Mouse (Mus musculus) cortical plate, adult 2 months (tissue): ENCODE measurements around the gene Zfp524. TPM values are rescaled to one million over a fixed set of nuclear protein-coding genes. Genes with fewer than 3 reads are reported as not detected.
A peak's percentile ranks its signal among the peaks of the same experiment; 100 is the strongest.
"Not testable (repeated sequence)": the region's sequence is repeated elsewhere in the genome, so short reads cannot be mapped to it uniquely, and the experiment has no call there.

Experiments used
- H3K27ac ChIP-seq: fragments of 200-500 bp; 2 replicates; pipeline ENCODE4 v1.5.1; 2012; ENCODE audit warnings: low read length, control low read depth, inconsistent platforms; ENCODE audit not compliant: insufficient read depth
- H3K4me1 ChIP-seq: fragments of 200-500 bp; 2 replicates; pipeline ENCODE4 v1.6.1; 2011; ENCODE audit warnings: low read length; ENCODE audit not compliant: control insufficient read depth, insufficient read depth
- H3K4me3 ChIP-seq: fragments of 200-500 bp; 2 replicates; pipeline ENCODE4 v1.5.1; 2011; ENCODE audit warnings: mild to moderate bottlenecking, low read length, control low read depth; ENCODE audit not compliant: insufficient read depth
- CTCF ChIP-seq: fragments of 200-500 bp; IDR thresholded peaks from 2 replicates; pipeline ENCODE4 v1.5.1; 2011; ENCODE audit warnings: mild to moderate bottlenecking, control low read depth, low read length; ENCODE audit not compliant: insufficient read depth; ENCODE audit errors: extremely low read depth
- POLR2A ChIP-seq: fragments of 200-500 bp; IDR thresholded peaks from 2 replicates; pipeline ENCODE4 v1.6.1; 2011; ENCODE audit warnings: mild to moderate bottlenecking, low read length, control low read depth; ENCODE audit not compliant: insufficient read depth; ENCODE audit errors: extremely low read depth
- polyA plus RNA-seq: library from polyadenylated mRNA; depleted of rRNA; stranded (reverse); fragments of >200 nt; gene quantifications from 2 replicates; pipeline ENCODE4 v1.2.3, GENCODE M21; 2012

Zfp524 gene
- polyA plus RNA-seq, 1 experiment, result 15.3 TPM

DNA sequence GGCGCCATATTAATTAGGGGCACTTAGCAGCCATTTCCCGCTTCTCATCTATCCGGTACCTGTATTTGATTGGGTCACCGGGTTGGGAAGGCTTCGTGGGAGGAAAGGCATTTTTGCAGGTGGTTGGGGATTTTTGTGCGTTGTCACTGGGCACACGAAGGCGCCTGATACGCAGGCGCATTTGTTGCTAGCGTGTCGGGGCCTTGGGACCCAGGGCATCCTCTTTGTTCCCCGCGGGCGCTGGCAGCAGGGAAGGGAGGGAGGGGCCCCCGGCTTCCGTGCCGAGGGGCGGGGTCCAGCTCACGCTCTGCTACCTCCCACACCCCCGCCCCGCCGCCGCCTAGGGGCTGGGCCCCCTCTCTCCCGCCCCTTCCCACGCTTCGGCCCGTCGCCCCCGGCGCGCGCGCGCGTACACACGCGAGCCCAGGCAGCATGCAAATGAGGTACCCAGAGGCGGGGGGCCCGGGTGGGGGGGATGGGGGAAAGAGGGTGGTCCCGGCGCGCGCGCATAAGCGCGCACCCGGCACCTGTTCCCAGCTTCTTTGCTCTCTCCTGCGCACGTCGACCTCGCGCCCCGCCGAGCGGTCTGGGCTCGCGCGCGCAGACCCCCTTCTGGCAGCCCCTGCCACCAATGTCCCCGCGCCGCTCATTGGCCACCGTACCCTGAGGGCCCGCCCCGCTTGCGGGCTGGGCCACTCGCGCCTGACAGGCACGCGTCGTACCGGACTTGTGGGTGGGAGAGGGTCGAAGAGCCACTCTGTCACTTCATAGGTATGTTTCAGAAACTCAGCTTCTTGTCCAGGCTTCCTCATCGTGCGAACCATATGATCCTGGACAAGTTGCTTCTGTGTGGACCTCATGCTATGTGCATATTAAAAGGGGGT, 1.1 kb downstream of the Zfp524 start, which contains the start of gene Gm44973:
Gene Gm44973 (plus strand): TSS at position 379 of the 884 bp plus-strand sequence.
- Histone ChIP-seq H3K27ac (peak within 1 kb of the TSS; percentile 99), H3K4me1 (no peaks in the 10 kb centered on the region), H3K4me3 (peak within 1 kb of the TSS; percentile 39)
- TF ChIP-seq POLR2A, result 0 out of 2 replicates have a peak, but pooled peaks have one; percentile 4
- no peak for TF ChIP-seq CTCF

DNA sequence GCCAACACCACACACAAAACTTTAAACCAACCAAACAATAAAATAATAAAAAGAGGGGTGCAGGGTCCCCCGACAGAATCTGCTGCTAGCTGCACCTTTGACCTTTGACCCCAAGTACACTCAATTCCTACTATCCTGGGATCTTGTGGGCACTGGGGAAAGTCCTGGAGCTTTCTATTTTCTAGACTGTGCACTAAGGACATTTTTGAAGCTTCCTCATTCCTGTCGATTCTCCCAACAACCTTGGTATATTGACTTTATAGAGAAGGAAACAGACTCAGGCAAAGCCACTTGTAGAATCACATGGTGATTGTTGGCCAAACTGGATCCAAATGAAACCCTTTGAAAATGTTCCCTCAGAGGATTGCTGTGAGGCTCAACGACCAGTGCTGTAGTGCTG, 1.8 kb downstream of the Zfp524 start:
- peak overlapping the region; percentile 53 for H3K27ac ChIP-seq
- H3K4me1 ChIP-seq, result no peaks in the 10 kb centered on the region
- peak overlapping the region; percentile 39 for H3K4me3 ChIP-seq
- no peak for TF ChIP-seq CTCF
- TF ChIP-seq POLR2A, result no peak

DNA sequence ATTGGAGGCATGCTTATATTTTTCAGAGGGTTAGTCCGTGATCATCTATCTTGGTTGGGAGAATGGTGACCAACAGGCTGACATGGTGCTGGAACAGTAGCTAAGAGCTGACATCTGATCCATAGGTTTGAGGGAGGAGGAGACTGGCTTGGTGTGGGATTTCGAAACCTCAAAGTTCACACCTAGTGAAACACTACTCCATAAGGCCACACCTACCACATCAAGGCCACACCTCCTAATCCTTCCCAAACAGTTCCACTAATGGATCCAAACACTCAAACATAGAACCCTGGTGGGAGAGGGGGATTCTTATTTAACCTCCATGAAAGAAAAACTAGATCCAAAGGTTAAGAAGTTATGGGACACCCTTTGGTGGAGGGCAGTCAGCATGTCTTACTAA, 2.7 kb downstream of the Zfp524 start:
- TF ChIP-seq POLR2A (no peak), CTCF (no peak)
- no peaks in the 10 kb centered on the region for H3K4me1 ChIP-seq
- H3K4me3 ChIP-seq, result no peak overlapping the region
- no peak overlapping the region for H3K27ac ChIP-seq

DNA sequence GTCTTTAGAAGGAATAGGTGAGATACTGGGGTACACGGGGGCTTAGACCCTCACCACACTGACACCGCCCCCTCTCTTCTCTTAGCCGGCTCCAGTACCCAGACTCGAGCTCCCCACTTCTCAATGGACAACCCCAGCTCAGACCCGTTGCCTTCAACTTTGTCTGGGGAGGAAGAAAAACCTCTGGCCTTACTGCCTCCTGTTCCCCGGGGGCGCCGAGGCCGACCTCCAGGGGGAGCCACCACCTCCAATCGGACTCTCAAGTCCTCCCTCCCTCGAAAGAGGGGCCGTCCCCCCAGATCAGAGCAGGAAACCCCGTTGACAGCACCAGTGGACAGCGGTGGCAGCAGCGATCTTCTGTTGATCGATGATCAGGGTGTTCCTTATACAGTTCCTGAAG, 3.1 kb downstream of the Zfp524 start:
- no peak for TF ChIP-seq POLR2A
- no peak for TF ChIP-seq CTCF
- Histone ChIP-seq H3K27ac (no peak overlapping the region), H3K4me3 (no peak overlapping the region), H3K4me1 (no peaks in the 10 kb centered on the region)

DNA sequence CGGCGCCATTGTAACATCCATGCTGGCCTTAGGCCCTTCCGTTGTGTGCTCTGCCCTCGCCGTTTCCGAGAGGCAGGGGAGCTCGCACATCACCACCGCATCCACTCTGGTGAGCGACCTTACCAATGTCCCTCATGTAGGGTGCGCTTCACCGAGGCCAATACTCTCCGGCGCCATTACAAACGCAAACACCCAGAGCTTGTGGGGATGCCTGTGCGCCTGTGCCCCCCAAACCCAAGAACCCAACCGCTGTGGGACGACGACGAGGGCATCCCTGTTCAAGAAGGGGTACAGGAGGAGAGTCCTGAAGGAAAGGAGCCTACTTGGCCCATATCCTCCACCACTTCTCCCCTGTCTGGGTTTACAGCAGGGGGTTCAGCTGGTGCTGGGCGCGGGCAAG, 3.7 kb downstream of the Zfp524 start:
- no peaks in the 10 kb centered on the region; the same call in 1 of the 2 replicates for H3K4me1 ChIP-seq
- TF ChIP-seq POLR2A, result no peak
- no peak for TF ChIP-seq CTCF
- no peak overlapping the region for H3K27ac ChIP-seq
- H3K4me3 ChIP-seq, result no peak overlapping the region

DNA sequence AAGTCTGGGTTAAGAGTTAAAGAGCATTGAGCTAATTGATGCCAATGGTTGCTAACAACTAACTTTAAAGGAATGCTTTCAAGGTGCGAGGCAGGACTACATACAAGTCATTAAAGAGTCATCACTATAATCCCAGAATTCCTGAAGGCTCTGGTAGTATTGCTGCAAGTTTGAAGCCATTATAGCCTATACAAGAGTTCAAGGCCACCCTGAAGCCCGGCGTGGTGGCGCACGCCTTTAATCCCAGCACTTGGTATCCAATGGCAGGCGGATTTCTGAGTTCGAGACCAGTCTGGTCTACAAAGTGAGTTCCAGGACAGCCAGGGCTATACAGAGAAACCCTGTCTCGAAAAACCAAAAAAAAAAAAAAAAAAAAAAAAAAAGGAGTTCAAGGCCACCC, 5.4 kb downstream of the Zfp524 start:
- peak overlapping the region; percentile 39; the same call in 1 of the 2 replicates for H3K4me3 ChIP-seq
- not testable (repeated sequence) for H3K27ac ChIP-seq, H3K4me1 ChIP-seq

DNA sequence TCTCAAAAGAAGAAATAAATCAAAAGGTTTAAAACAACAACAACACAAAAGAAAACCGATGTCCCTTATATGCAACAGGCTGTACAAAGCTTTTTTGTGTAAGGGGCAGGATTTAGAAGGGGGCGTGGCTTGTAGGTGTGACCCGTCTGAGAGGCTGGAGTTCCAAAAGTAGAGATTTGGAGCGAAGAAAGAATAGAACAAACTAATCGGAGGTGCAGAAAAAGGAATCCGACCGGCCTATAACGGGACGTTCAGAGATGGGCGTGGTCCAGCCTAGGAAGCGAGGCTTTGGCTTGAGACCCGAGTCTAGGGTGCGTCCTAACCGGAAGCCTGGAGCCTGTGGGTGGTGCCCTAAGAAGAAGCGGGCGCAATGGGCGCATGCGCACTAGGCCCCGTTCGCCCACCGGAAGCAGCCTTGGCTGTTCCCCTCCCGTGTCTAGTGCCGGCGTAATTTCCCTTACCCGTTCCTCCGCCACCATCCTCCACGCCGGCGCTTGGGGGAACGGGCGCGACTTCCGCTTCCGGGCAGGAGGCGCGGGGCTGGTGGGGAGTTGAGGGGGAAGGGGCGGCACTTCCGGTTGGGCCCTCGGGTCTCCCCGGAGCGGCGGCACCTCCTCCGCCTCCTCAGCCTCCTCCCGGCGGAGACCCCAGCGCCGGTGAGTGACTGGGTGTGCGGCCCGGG, 5.9 kb downstream of the Zfp524 start, which contains the start of the genes Zfp865 and Ccdc106:
Gene Zfp865 (plus strand): TSS at position 377 of the 682 bp plus-strand sequence.
Gene Ccdc106 (plus strand): TSS at position 554 of the 682 bp plus-strand sequence.
- TF ChIP-seq CTCF (no peak), POLR2A (peak; percentile 66)
- Histone ChIP-seq H3K4me1 (peaks cover 1% of the 10 kb centered on the region; the same call in 1 of the 2 replicates), H3K27ac (peak within 1 kb of the TSS; percentile 92), H3K4me3 (peak within 1 kb of the TSS; percentile 39)

GRCm38 (mm10) chr7:5020685-5021084, 6.5 kb downstream of the Zfp524 start:
- peak overlapping the region; percentile 39 for H3K4me3 ChIP-seq
- H3K27ac ChIP-seq, result peak overlapping the region; percentile 92
- peaks cover 1% of the 10 kb centered on the region; the same call in 1 of the 2 replicates for H3K4me1 ChIP-seq
- no peak for TF ChIP-seq POLR2A
- no peak for TF ChIP-seq CTCF

DNA sequence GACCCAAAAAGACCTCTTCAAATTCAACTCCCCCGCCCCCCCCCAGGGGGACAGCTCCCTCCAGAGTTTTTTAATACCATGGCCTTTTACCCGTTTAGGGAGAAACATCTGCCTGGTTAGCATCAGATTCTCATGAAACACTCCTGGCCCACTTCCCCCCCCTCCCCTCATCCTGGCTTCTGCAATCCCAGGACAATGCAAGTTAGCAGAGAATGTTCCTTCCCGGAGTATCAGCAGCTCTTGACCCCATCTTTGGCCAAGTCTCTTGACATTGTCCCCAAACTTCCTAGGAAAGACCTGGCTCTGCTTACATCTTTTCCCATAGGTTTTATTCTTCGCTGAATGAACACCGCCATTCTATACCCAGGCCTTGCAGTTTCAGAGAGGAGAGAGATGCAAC, 7.0 kb downstream of the Zfp524 start:
- Histone ChIP-seq H3K27ac (0 out of 2 replicates have a peak overlapping the region, but pooled peaks have one; percentile 92), H3K4me3 (peak overlapping the region; percentile 39), H3K4me1 (peaks cover 1% of the 10 kb centered on the region; the same call in 1 of the 2 replicates)
- no peak for TF ChIP-seq POLR2A

DNA sequence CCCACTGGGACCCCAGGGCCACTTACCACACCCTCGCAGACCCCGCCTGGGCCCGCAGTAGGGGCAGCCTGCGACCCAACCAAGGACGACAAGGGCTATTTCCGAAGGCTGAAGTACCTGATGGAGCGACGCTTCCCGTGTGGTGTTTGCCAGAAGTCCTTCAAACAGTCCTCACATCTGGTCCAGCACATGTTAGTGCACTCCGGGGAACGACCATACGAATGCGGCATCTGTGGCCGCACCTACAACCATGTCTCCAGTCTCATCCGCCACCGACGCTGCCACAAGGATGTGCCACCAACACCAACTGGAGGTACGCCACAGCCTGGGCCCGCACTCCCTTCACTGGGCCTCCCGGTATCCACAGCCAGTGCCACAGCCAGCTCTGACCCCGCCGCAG, 15.3 kb downstream of the Zfp524 start:
- H3K4me1 ChIP-seq, result peaks cover 2% of the 10 kb centered on the region; the same call in 1 of the 2 replicates
- H3K27ac ChIP-seq, result no peak overlapping the region
- no peak for TF ChIP-seq POLR2A
- no peak overlapping the region for H3K4me3 ChIP-seq
